Mouse (Mus musculus): ENCODE results near the gene Kcnq2. TPM values are rescaled to one million over a fixed set of nuclear protein-coding genes. Genes with fewer than 3 reads are reported as not detected.

The Kcnq2 gene
- polyA plus RNA-seq, 1 experiment from 2014 or later: 0.75 TPM

- Histone ChIP-seq H3K36me3 (ENCODE audit: control insufficient read depth, insufficient read depth, low read length) (no peaks in the 10 kb centered on the region), H3K4me1 (ENCODE audit: control insufficient read depth, insufficient read depth, low read length) (peaks cover 4% of the 10 kb centered on the region; the same call in 1 of the 2 replicates), H3K4me3 (ENCODE audit: low read length) (no peak overlapping the region), H3K27me3 (replicated peaks; ENCODE audit: control insufficient read depth, insufficient read depth, low read length) (peaks cover 28% of the 10 kb centered on the region), H3K9me3 (ENCODE audit: control insufficient read depth, low read length) (no peaks in the 10 kb centered on the region), H3K4me2 (ENCODE audit: low read depth, low read length) (no peak overlapping the region), H3K27ac (ENCODE audit: low read length) (no peak overlapping the region), H3K9ac (ENCODE audit: low read depth, low read length) (no peak overlapping the region)
- ATAC-seq: no peak
- WGBS: 83% methylated on average over 5 of the region's 5 CpGs
Measured at GRCm38 (mm10) chr2:181139641-181140193, 4.6 kb upstream of the Kcnq2 start.

- no peak overlapping the region for H3K4me3 ChIP-seq (ENCODE audit: low read length)
- peaks cover 9% of the 10 kb centered on the region; the same call in 1 of the 2 replicates for H3K4me1 ChIP-seq (ENCODE audit: control insufficient read depth, insufficient read depth, low read length)
- H3K27me3 ChIP-seq (replicated peaks; ENCODE audit: control insufficient read depth, insufficient read depth, low read length): peaks cover 49% of the 10 kb centered on the region
- H3K27ac ChIP-seq (ENCODE audit: low read length): no peak overlapping the region
- no peak for ATAC-seq
- 2% methylated on average over 6 of the region's 6 CpGs for WGBS
- H3K4me2 ChIP-seq (ENCODE audit: low read depth, low read length): no peak overlapping the region
- H3K36me3 ChIP-seq (ENCODE audit: control insufficient read depth, insufficient read depth, low read length): no peaks in the 10 kb centered on the region
- H3K9me3 ChIP-seq (ENCODE audit: control insufficient read depth, low read length): no peaks in the 10 kb centered on the region
- H3K9ac ChIP-seq (ENCODE audit: low read depth, low read length): no peak overlapping the region
Measured at GRCm38 (mm10) chr2:181136934-181137333, 1.8 kb upstream of the Kcnq2 start.

GRCm38 (mm10) chr2:181135446-181135818, 332 bp upstream of the Kcnq2 start:
- Histone ChIP-seq H3K9me3 (ENCODE audit: control insufficient read depth, low read length) (no peaks in the 10 kb centered on the region), H3K36me3 (ENCODE audit: control insufficient read depth, insufficient read depth, low read length) (no peaks in the 10 kb centered on the region), H3K27ac (ENCODE audit: low read length) (no peak overlapping the region), H3K4me3 (ENCODE audit: low read length) (no peak overlapping the region), H3K4me2 (ENCODE audit: low read depth, low read length) (peak overlapping the region; percentile 73; the same call in 1 of the 2 replicates), H3K27me3 (replicated peaks; ENCODE audit: control insufficient read depth, insufficient read depth, low read length) (peaks cover 49% of the 10 kb centered on the region), H3K4me1 (ENCODE audit: control insufficient read depth, insufficient read depth, low read length) (peaks cover 9% of the 10 kb centered on the region; the same call in 1 of the 2 replicates), H3K9ac (ENCODE audit: low read depth, low read length) (no peak overlapping the region)
- ATAC-seq: no peak
- WGBS: 11% methylated on average over 4 of the region's 4 CpGs

DNA sequence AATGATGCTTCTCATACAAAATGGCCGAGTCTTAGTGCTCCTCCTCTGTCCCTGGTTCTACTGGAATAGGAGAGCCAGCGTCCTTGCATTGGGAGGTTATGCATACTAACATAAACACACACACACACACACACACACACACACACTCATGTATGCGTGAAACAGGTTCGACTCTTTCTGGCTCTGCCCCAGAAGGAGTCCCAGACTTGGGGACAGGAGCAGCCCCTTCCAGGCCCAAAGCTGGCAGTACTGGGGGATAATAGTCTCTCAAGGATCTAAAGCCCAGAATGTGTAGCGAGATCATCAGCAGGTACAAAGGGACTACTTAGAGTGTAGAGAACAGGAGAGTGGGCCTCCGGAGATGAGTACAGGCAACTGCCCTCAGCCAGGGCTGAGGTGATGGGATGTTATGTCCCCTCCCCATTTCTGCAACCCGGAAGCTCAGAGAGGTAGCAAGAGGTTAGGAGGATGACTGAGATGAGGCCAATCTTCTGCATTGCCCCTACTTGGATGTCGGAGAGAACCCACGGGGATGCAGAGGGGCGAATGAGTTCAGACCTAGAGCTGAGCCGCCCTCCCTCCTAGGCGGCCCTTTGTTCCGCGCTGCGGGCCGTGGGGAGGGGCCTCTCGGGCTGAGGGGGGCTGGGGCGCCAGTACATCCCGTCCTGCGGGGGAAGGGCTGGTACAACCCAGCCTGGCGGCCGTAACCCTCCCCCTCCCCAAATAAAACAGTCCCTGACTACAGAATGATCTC, 1.1 kb downstream of the Kcnq2 start:
- Histone ChIP-seq H3K4me3 (ENCODE audit: low read length) (peak overlapping the region; percentile 50), H3K27ac (ENCODE audit: low read length) (no peak overlapping the region), H3K9ac (ENCODE audit: low read depth, low read length) (peak overlapping the region; percentile 37), H3K9me3 (ENCODE audit: control insufficient read depth, low read length) (no peaks in the 10 kb centered on the region), H3K4me1 (ENCODE audit: control insufficient read depth, insufficient read depth, low read length) (peaks cover 9% of the 10 kb centered on the region; the same call in 1 of the 2 replicates), H3K4me2 (ENCODE audit: low read depth, low read length) (peak overlapping the region; percentile 73), H3K27me3 (replicated peaks; ENCODE audit: control insufficient read depth, insufficient read depth, low read length) (peaks cover 49% of the 10 kb centered on the region), H3K36me3 (ENCODE audit: control insufficient read depth, insufficient read depth, low read length) (no peaks in the 10 kb centered on the region)
- no peak for ATAC-seq
- WGBS: 9% methylated on average over 20 of the region's 22 CpGs

DNA sequence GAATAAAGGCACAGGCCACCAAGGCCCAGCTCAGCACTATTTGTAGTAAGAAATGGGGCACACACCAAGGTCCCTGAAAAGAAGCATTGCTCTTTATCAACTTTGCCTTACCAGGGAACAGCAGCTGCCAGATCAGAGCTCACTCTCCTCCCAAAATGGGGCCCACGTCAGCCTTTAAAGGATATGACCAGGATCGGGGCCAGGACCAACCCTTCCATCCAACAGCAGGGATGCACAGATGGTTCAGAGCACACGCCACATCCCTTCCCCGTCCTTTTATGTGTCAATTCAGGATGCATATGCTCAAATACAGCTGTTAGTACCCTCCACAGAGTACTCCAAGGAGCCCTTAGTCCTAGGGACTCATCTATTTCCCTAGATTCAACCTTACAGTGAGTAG, 4.9 kb downstream of the Kcnq2 start:
- Histone ChIP-seq H3K27ac (ENCODE audit: low read length) (no peak overlapping the region), H3K27me3 (replicated peaks; ENCODE audit: control insufficient read depth, insufficient read depth, low read length) (peaks cover 26% of the 10 kb centered on the region), H3K36me3 (ENCODE audit: control insufficient read depth, insufficient read depth, low read length) (no peaks in the 10 kb centered on the region), H3K4me1 (ENCODE audit: control insufficient read depth, insufficient read depth, low read length) (peaks cover 9% of the 10 kb centered on the region; the same call in 1 of the 2 replicates), H3K9ac (ENCODE audit: low read depth, low read length) (no peak overlapping the region), H3K9me3 (ENCODE audit: control insufficient read depth, low read length) (no peaks in the 10 kb centered on the region), H3K4me3 (ENCODE audit: low read length) (no peak overlapping the region), H3K4me2 (ENCODE audit: low read depth, low read length) (no peak overlapping the region)
- no peak for ATAC-seq
- WGBS: 57% methylated on average over 4 of the region's 4 CpGs

- WGBS: 73% methylated on average over 4 of the region's 4 CpGs
- H3K27ac ChIP-seq (ENCODE audit: low read length): no peak overlapping the region
- no peak overlapping the region for H3K4me3 ChIP-seq (ENCODE audit: low read length)
- H3K4me2 ChIP-seq (ENCODE audit: low read depth, low read length): no peak overlapping the region
- no peaks in the 10 kb centered on the region for H3K36me3 ChIP-seq (ENCODE audit: control insufficient read depth, insufficient read depth, low read length)
- no peaks in the 10 kb centered on the region for H3K4me1 ChIP-seq (ENCODE audit: control insufficient read depth, insufficient read depth, low read length)
- H3K27me3 ChIP-seq (replicated peaks; ENCODE audit: control insufficient read depth, insufficient read depth, low read length): peaks cover 13% of the 10 kb centered on the region
- no peak for ATAC-seq
- H3K9me3 ChIP-seq (ENCODE audit: control insufficient read depth, low read length): no peaks in the 10 kb centered on the region
- no peak overlapping the region for H3K9ac ChIP-seq (ENCODE audit: low read depth, low read length)
Measured at GRCm38 (mm10) chr2:181128963-181129362, 6.1 kb downstream of the Kcnq2 start.

GRCm38 (mm10) chr2:181127786-181128185, 7.3 kb downstream of the Kcnq2 start:
- Histone ChIP-seq H3K36me3 (ENCODE audit: control insufficient read depth, insufficient read depth, low read length) (no peaks in the 10 kb centered on the region), H3K4me3 (ENCODE audit: low read length) (no peak overlapping the region), H3K9me3 (ENCODE audit: control insufficient read depth, low read length) (no peaks in the 10 kb centered on the region), H3K9ac (ENCODE audit: low read depth, low read length) (no peak overlapping the region), H3K27ac (ENCODE audit: low read length) (no peak overlapping the region), H3K27me3 (replicated peaks; ENCODE audit: control insufficient read depth, insufficient read depth, low read length) (peaks cover 1% of the 10 kb centered on the region), H3K4me2 (ENCODE audit: low read depth, low read length) (no peak overlapping the region), H3K4me1 (ENCODE audit: control insufficient read depth, insufficient read depth, low read length) (no peaks in the 10 kb centered on the region)
- 46% methylated on average over 3 of the region's 3 CpGs for WGBS
- no peak for ATAC-seq

- Histone ChIP-seq H3K4me1 (ENCODE audit: control insufficient read depth, insufficient read depth, low read length) (no peaks in the 10 kb centered on the region), H3K9ac (ENCODE audit: low read depth, low read length) (no peak overlapping the region), H3K4me3 (ENCODE audit: low read length) (no peak overlapping the region), H3K36me3 (ENCODE audit: control insufficient read depth, insufficient read depth, low read length) (no peaks in the 10 kb centered on the region), H3K27ac (ENCODE audit: low read length) (no peak overlapping the region), H3K4me2 (ENCODE audit: low read depth, low read length) (no peak overlapping the region), H3K27me3 (replicated peaks; ENCODE audit: control insufficient read depth, insufficient read depth, low read length) (no peaks in the 10 kb centered on the region), H3K9me3 (ENCODE audit: control insufficient read depth, low read length) (no peaks in the 10 kb centered on the region)
- WGBS: 46% methylated on average over 7 of the region's 7 CpGs
- no peak for ATAC-seq
Measured at GRCm38 (mm10) chr2:181125726-181126455, 9.2 kb downstream of the Kcnq2 start.

DNA sequence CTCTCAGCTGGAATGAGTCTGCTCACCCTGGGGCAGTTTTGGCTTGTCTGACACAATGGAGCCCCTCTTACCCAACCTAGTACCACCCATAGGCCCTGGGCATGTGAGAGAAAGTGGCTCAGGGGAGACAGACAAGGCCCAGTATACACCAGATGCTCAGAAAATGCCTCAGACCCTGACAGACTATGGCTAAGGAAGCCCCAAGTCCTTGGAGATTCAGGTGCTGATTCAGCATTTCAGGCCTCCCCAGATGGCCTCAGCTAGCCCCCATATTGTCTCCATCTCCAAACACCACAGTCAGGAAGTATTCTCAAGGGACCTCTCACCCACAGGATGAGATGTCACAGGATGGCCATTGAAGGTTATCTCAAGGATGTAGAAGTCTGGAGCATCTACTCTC, 12.5 kb downstream of the Kcnq2 start:
- no peaks in the 10 kb centered on the region for H3K9me3 ChIP-seq (ENCODE audit: control insufficient read depth, low read length)
- H3K9ac ChIP-seq (ENCODE audit: low read depth, low read length): no peak overlapping the region
- no peak overlapping the region for H3K4me2 ChIP-seq (ENCODE audit: low read depth, low read length)
- no peak overlapping the region for H3K27ac ChIP-seq (ENCODE audit: low read length)
- H3K4me1 ChIP-seq (ENCODE audit: control insufficient read depth, insufficient read depth, low read length): no peaks in the 10 kb centered on the region
- no peaks in the 10 kb centered on the region for H3K27me3 ChIP-seq (replicated peaks; ENCODE audit: control insufficient read depth, insufficient read depth, low read length)
- H3K4me3 ChIP-seq (ENCODE audit: low read length): no peak overlapping the region
- no peak for ATAC-seq
- H3K36me3 ChIP-seq (ENCODE audit: control insufficient read depth, insufficient read depth, low read length): no peaks in the 10 kb centered on the region
